Mouse (Mus musculus) liver, embryonic 14.5 days (tissue): ENCODE measurements around the gene Tmem108. TPM values are rescaled to one million over a fixed set of nuclear protein-coding genes. Genes with fewer than 3 reads are reported as not detected.

ENCODE experiments used
- ATAC-seq: fragments of 200-750 bp; cut with Nextera tagmentation; 2 replicates; pipeline ENCODE4 v1.8.0; 2017; ENCODE audit warnings: moderate number of reproducible peaks, mild to moderate bottlenecking, moderate library complexity; ENCODE audit not compliant: insufficient read depth
- DNase-seq, 3 experiments: peaks; one replicate each; pipeline ENCODE4 v3.0.0-alpha.2; 2012 to 2013; ENCODE audit warnings: low read depth in 3 of 3, low spot score in 3 of 3
- H3K27ac ChIP-seq: fragments of 300-500 bp; sonication (generic); 2 replicates; pipeline ENCODE4 v1.5.1; 2014; ENCODE audit warnings: moderate library complexity, mild to moderate bottlenecking, control low read depth, inconsistent platforms
- H3K27me3 ChIP-seq: fragments of 300-500 bp; sonication (generic); 2 replicates; pipeline ENCODE4 v1.6.1; 2014; ENCODE audit warnings: mild to moderate bottlenecking, low read length, moderate library complexity; ENCODE audit not compliant: control insufficient read depth, insufficient read depth
- H3K36me3 ChIP-seq: fragments of 300-500 bp; sonication (generic); replicated peaks from 2 replicates; pipeline ENCODE4 v1.6.1; 2014; ENCODE audit warnings: low read depth; ENCODE audit not compliant: control insufficient read depth, insufficient read depth
- H3K4me1 ChIP-seq, 2 experiments: fragments of 200-500 bp in 1 of 2; fragments of 300-500 bp in 1 of 2; sonication (generic) in 1 of 2; replicated peaks; 2 replicates each; pipeline ENCODE4 v1.6.1; 2012 to 2014; ENCODE audit warnings: antibody characterized with exemption in 1 of 2, inconsistent platforms in 1 of 2, low read length in 1 of 2; ENCODE audit not compliant: control insufficient read depth in 2 of 2, insufficient read depth in 2 of 2
- H3K4me2 ChIP-seq: fragments of 300-500 bp; sonication (generic); 2 replicates; pipeline ENCODE4 v1.6.1; 2014; ENCODE audit warnings: low read depth, mild to moderate bottlenecking, control low read depth, moderate library complexity
- H3K4me3 ChIP-seq, 2 experiments: fragments of 200-500 bp in 1 of 2; fragments of 300-500 bp in 1 of 2; sonication (generic) in 1 of 2; 2 replicates each; pipeline ENCODE4 v1.5.1; 2012 to 2014; ENCODE audit warnings: low read depth in 2 of 2, low read length in 2 of 2, mild to moderate bottlenecking in 2 of 2, control low read depth in 1 of 2, inconsistent platforms in 1 of 2, moderate library complexity in 1 of 2; ENCODE audit not compliant: insufficient read depth in 1 of 2
- H3K9ac ChIP-seq: fragments of 300-500 bp; sonication (generic); replicated peaks from 2 replicates; pipeline ENCODE4 v1.6.1; 2014; ENCODE audit warnings: mild to moderate bottlenecking, control low read depth, moderate library complexity
- H3K9me3 ChIP-seq: fragments of 300-500 bp; sonication (generic); 2 replicates; pipeline ENCODE4 v1.6.1; 2016; ENCODE audit warnings: low read length, mixed read lengths; ENCODE audit not compliant: control insufficient read depth
- CTCF ChIP-seq: IDR thresholded peaks from 2 replicates; pipeline ENCODE4 v1.5.1; 2016; ENCODE audit warnings: antibody characterized with exemption, low read depth, control low read depth
- EP300 ChIP-seq: IDR thresholded peaks from 2 replicates; pipeline ENCODE4 v1.6.1; 2016; ENCODE audit warnings: antibody characterized with exemption, low read depth
- WGBS: fragments of 180-500 bp; shearing (Covaris S2); extraction: QIAGEN DNeasy Blood & Tissue Kit; methylation state at CpG from one replicate; pipeline ENCODE4 v1.1.7; 2014; ENCODE audit not compliant: insufficient replicate concordance; 5-methylcytosine and 5-hydroxymethylcytosine counted together
- polyA plus RNA-seq, 2 experiments: library from polyadenylated mRNA; depleted of rRNA in 1 of 2; stranded (reverse) in 1 of 2; unstranded in 1 of 2; fragments of >200 nt; fragmentation: Nextera tagmentation in 1 of 2; extraction: Ambion mirVana in 1 of 2; gene quantifications; 2 replicates each; pipeline versions ENCODE4 v1.2.1 to v1.2.3; 2012 to 2014

Gene Tmem108
- polyA plus RNA-seq, 2 experiments: 0.51 to 1.0 TPM

DNA sequence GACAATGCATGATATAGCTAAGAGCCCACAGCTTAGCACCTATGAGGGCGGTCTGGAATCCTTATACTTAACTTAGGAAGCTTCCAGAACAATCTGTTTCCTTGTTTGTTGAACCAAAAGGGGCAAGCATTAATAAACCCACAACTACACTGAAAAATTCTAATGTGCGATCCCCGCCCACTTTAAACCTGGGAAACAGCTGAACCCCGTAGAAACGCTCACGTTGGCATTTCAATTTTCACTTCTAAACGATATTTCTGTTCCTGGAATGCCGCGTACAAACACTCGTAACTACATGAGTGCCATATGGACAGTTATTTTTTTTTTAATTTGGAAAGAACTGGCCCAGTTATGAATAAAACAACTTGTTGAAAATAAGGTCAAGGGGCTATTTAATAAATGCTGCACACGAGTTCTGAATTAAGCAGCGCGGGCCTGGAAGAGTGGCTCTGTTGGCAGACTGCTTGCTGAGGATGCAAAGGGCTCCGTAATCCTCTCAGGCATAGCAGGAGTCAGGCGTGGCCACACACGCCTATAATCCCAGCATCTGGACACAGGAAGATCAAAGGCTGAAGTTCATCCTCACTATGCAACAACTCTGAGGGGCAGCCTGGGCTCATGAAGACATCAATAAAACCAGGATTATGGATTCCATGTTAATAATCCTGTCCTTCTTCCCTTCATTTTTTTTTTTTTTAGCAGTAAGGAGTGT is 34.7 kb downstream of the Tmem108 start:
- TF ChIP-seq CTCF (no peak), EP300 (no peak)
- no peaks in the 10 kb centered on the region for H3K36me3 ChIP-seq
- no peak overlapping the region for H3K27ac ChIP-seq
- H3K4me3 ChIP-seq: no peak overlapping the region
- no peaks in the 10 kb centered on the region for H3K27me3 ChIP-seq
- 71% methylated on average over 16 of the region's 16 CpGs for WGBS
- no peak for DNase-seq
- no peaks in the 10 kb centered on the region for H3K9me3 ChIP-seq
- H3K9ac ChIP-seq: no peak overlapping the region
- no peak for ATAC-seq
- no peaks in the 10 kb centered on the region for H3K4me1 ChIP-seq
- no peak overlapping the region for H3K4me2 ChIP-seq

DNA sequence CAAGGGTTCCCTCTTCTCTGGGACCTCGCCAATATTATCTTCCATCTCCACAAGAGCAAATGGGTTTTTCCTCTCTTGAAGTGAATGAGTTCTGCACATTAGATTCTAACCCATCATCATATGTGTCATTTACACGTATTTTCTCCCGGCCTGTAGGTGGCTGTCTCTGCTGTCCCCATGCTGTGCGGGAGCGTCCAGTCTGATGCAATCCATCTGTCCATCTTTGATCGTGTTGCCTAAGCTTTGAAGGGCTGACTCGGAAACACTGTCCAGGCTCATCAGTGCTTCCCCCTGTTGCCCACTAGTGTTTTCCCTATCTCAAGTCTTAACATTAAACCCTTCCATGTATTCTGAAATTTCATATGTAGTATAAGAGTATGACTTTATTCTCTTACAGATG is 36.1 kb downstream of the Tmem108 start:
- Histone ChIP-seq H3K4me2 (no peak overlapping the region), H3K36me3 (no peaks in the 10 kb centered on the region), H3K9ac (no peak overlapping the region), H3K4me1 (no peaks in the 10 kb centered on the region), H3K9me3 (no peaks in the 10 kb centered on the region), H3K27ac (no peak overlapping the region), H3K27me3 (no peaks in the 10 kb centered on the region), H3K4me3 (no peak overlapping the region)
- DNase-seq: no peak
- TF ChIP-seq CTCF (no peak), EP300 (no peak)
- WGBS: 48% methylated on average over 7 of the region's 7 CpGs
- no peak for ATAC-seq

DNA sequence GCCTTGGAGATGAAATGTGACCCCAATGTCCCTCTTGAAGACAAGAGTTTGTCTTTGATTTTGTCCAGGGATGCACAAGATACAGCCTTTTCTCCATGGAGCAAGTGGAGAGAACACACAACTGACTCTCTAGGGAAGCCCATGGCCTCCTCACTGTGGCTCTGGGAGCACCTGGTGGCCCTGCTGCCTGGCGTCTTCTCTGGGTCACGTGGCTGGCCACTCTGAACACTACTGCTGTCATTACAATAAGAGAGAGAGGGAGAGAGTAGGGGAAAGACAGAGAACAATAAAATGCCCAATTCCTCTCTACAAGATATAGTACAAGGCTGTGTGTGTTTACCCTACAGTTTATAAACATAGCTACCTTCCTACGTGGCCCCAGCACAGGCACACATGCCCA is 40.2 kb downstream of the Tmem108 start:
- Histone ChIP-seq H3K36me3 (no peaks in the 10 kb centered on the region), H3K4me1 (no peaks in the 10 kb centered on the region), H3K27ac (no peak overlapping the region), H3K4me3 (no peak overlapping the region), H3K4me2 (no peak overlapping the region), H3K9me3 (no peaks in the 10 kb centered on the region), H3K27me3 (no peaks in the 10 kb centered on the region), H3K9ac (no peak overlapping the region)
- whole genome bisulfite sequencing: 63% methylated on average over 3 of the region's 3 CpGs
- DNase-seq (no peak), ATAC-seq (no peak)
- no peak for TF ChIP-seq EP300
- no peak for TF ChIP-seq CTCF

DNA sequence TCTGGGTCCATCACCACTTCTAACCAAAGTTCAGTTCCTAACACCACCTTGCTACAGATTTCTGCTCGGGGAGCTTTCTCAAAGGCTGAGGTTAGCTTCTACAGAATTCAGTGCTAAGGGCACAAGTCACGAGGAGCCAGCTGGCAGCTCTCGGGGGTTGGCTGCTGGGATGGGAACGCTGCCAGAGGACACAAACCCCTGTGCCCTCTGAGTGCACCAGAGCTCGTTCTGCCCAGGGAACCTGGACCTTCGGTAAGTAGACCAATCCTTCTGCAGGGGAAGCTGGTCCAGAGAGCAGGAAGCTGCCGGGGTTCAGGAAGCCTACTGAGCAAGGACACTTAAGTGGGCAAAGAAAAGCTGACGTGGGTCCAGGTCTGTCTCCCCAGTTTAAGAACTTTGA is 40.6 kb downstream of the Tmem108 start:
- TF ChIP-seq EP300 (no peak), CTCF (no peak)
- Histone ChIP-seq H3K27me3 (no peaks in the 10 kb centered on the region), H3K4me2 (no peak overlapping the region), H3K27ac (no peak overlapping the region), H3K36me3 (no peaks in the 10 kb centered on the region), H3K9me3 (no peaks in the 10 kb centered on the region), H3K9ac (no peak overlapping the region), H3K4me3 (no peak overlapping the region), H3K4me1 (no peaks in the 10 kb centered on the region)
- 61% methylated on average over 8 of the region's 8 CpGs for WGBS
- DNase-seq (no peak), ATAC-seq (no peak)

DNA sequence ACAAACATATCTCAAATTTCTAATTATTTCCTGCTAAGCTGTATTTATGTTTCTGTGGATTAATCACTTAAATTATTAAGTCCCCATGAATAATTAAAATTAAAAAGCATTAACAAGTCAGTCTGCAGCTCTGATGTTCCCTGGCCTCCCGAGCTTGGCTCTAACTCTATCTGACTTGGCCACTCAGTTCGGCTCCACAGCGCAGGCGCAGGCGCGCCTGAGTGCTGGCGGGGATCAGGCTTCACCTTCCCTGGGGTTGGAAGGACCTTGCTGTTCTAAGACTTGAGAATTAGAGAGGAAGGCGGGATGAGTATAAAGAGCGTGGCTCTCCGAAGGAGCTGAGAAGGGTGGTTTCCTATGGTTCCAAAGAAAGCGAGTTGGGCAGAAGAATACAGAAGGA is 41.6 kb downstream of the Tmem108 start:
- no peak overlapping the region for H3K9ac ChIP-seq
- no peak overlapping the region for H3K27ac ChIP-seq
- DNase-seq (no peak), ATAC-seq (no peak)
- no peak overlapping the region for H3K4me3 ChIP-seq
- 75% methylated on average over 11 of the region's 11 CpGs for WGBS
- no peaks in the 10 kb centered on the region for H3K9me3 ChIP-seq
- H3K36me3 ChIP-seq: no peaks in the 10 kb centered on the region
- H3K4me2 ChIP-seq: no peak overlapping the region
- no peaks in the 10 kb centered on the region for H3K4me1 ChIP-seq
- no peak for TF ChIP-seq EP300
- TF ChIP-seq CTCF: no peak
- no peaks in the 10 kb centered on the region for H3K27me3 ChIP-seq
